Comparison of ENCODE assay signal across 26 mouse cellular contexts in the genomic region with DNA sequence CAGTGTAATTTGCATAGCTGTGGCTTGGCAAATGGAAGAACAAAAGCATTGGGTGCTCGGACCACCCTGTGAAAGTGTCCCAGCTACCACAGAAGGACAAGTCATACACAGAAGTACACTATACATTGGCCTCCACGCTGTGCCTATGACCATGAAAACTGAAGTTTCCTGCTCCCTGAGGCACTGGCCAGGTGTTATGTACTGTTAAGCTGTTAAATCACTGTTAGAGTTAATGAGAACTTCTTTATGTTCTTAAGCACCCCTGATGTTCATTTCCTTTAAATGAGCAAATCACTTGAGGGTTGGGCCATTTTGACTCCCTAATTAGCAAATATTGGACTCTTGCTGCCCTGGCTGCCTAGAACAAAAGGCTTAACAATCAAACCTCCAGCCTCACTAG.
"Had no signal": no experiment of that assay in that cellular context is flagged by ENCODE, and none has a peak within 500 bp of the region (broad histone marks: within the 10 kb centered on the region; RNA-seq: fewer than 3 reads in every experiment).

No protein-coding gene starts in this region.

- H3K27ac ChIP-seq: heart, embryonic 10.5 days; hindbrain, embryonic 10.5 days; hindbrain, embryonic 12.5 days; hindbrain, embryonic 15.5 days; hindbrain, postnatal 0 days; intestine, embryonic 15.5 days; layer of hippocampus, adult 2 months; left cerebral cortex, adult 2 months; limb, embryonic 12.5 days; liver, embryonic 13.5 days; liver, embryonic 15.5 days had no signal

- H3K9ac ChIP-seq: heart, embryonic 12.5 days; hindbrain, embryonic 12.5 days; hindbrain, embryonic 15.5 days; intestine, embryonic 15.5 days; limb, embryonic 12.5 days; liver, embryonic 13.5 days; liver, embryonic 15.5 days had no signal

- H3K9me3 ChIP-seq: heart, embryonic 10.5 days; heart, embryonic 12.5 days; hindbrain, embryonic 12.5 days; hindbrain, embryonic 15.5 days; intestine, embryonic 15.5 days; limb, embryonic 12.5 days; liver, embryonic 13.5 days; liver, embryonic 15.5 days had no signal

- H3K4me3 ChIP-seq: heart, embryonic 10.5 days; heart, embryonic 12.5 days; hindbrain, embryonic 10.5 days; hindbrain, embryonic 12.5 days; hindbrain, embryonic 15.5 days; intestine, embryonic 15.5 days; layer of hippocampus, adult 2 months; left cerebral cortex, adult 2 months; limb, embryonic 12.5 days; liver, embryonic 13.5 days; liver, embryonic 15.5 days had no signal

- DNase-seq: gastrocnemius, postnatal 14 days; gastrocnemius, postnatal 36 days; heart, adult 11 months; heart, postnatal 10 days; heart, postnatal 4 days; kidney, adult 18-20 months; kidney, adult 8-10 months; kidney, postnatal 10 days; kidney, postnatal 25 days; kidney, postnatal 4 days; liver; liver, embryonic 13.5 days had no signal

- H3K36me3 ChIP-seq: heart, embryonic 10.5 days; heart, embryonic 12.5 days; hindbrain, embryonic 10.5 days; hindbrain, embryonic 12.5 days; hindbrain, embryonic 15.5 days; intestine, embryonic 15.5 days; limb, embryonic 12.5 days; liver, embryonic 13.5 days; liver, embryonic 15.5 days had no signal

- H3K4me1 ChIP-seq: heart, embryonic 10.5 days; heart, embryonic 12.5 days; hindbrain, embryonic 10.5 days; hindbrain, embryonic 12.5 days; hindbrain, embryonic 15.5 days; intestine, embryonic 15.5 days; limb, embryonic 12.5 days; liver, embryonic 13.5 days; liver, embryonic 15.5 days had no signal

- H3K4me2 ChIP-seq: heart, embryonic 12.5 days; hindbrain, embryonic 12.5 days; hindbrain, embryonic 15.5 days; intestine, embryonic 15.5 days; limb, embryonic 12.5 days; liver, embryonic 11.5 days; liver, embryonic 13.5 days; liver, embryonic 15.5 days had no signal

- ATAC-seq: hindbrain, postnatal 0 days; inflammation-experienced regulatory T-cells, adult 6 months; intestine, embryonic 15.5 days; intestine, postnatal 0 days had no signal

- H3K27me3 ChIP-seq: heart, embryonic 12.5 days; hindbrain, embryonic 12.5 days; hindbrain, embryonic 15.5 days; intestine, embryonic 15.5 days; limb, embryonic 12.5 days; liver, embryonic 13.5 days; liver, embryonic 15.5 days had no signal
